Mouse (Mus musculus) neural tube, embryonic 11.5 days (tissue): ENCODE measurements at regions not wholly inside any gene's neighbourhood (a gene's known extent, or its start where the extent isn't known, plus 50 kb on each side); places are given as distances from the start of the nearest gene placed in this dataset.

ENCODE experiments used
- ATAC-seq: fragments of 200-750 bp; cut with Nextera tagmentation; 2 replicates; pipeline ENCODE4 v1.8.0; 2017; ENCODE audit warnings: moderate number of reproducible peaks, mild to moderate bottlenecking, moderate TSS enrichment, moderate library complexity; ENCODE audit not compliant: insufficient read depth, low FRiP score, low TSS enrichment
- DNase-seq: peaks from one replicate; pipeline ENCODE4 v3.0.0-alpha.2; 2015; ENCODE audit warnings: low spot score
- H3K27ac ChIP-seq: fragments of 300-500 bp; sonication (generic); 2 replicates; pipeline ENCODE4 v1.5.1; 2014; ENCODE audit warnings: low read depth, mild to moderate bottlenecking, low read length
- H3K27me3 ChIP-seq: fragments of 300-500 bp; sonication (generic); 2 replicates; pipeline ENCODE4 v1.6.1; 2014; ENCODE audit warnings: mild to moderate bottlenecking, low read length, mixed read lengths; ENCODE audit not compliant: control insufficient read depth, insufficient read depth
- H3K36me3 ChIP-seq: fragments of 300-500 bp; sonication (generic); 2 replicates; pipeline ENCODE4 v1.6.1; 2014; ENCODE audit warnings: mild to moderate bottlenecking, low read length, moderate library complexity, mixed read lengths; ENCODE audit not compliant: control insufficient read depth, insufficient read depth
- H3K4me1 ChIP-seq: fragments of 300-500 bp; sonication (generic); 2 replicates; pipeline ENCODE4 v1.6.1; 2014; ENCODE audit warnings: low read length, mixed read lengths; ENCODE audit not compliant: control insufficient read depth, insufficient read depth
- H3K4me2 ChIP-seq: fragments of 300-500 bp; sonication (generic); 2 replicates; pipeline ENCODE4 v1.6.1; 2014; ENCODE audit warnings: low read depth, mild to moderate bottlenecking, moderate library complexity
- H3K4me3 ChIP-seq: fragments of 300-500 bp; sonication (generic); 2 replicates; pipeline ENCODE4 v1.5.1; 2014; ENCODE audit warnings: low read depth, low read length
- H3K9ac ChIP-seq: fragments of 300-500 bp; sonication (generic); 2 replicates; pipeline ENCODE4 v1.6.1; 2014; ENCODE audit warnings: mild to moderate bottlenecking, low read length
- H3K9me3 ChIP-seq: fragments of 300-500 bp; sonication (generic); 2 replicates; pipeline ENCODE4 v1.6.1; 2016; ENCODE audit warnings: low read length; ENCODE audit not compliant: control insufficient read depth
- WGBS: fragments of 180-500 bp; shearing (Covaris S2); extraction: QIAGEN DNeasy Blood & Tissue Kit; methylation state at CpG from one replicate; pipeline ENCODE4 v1.1.7; 2014; 5-methylcytosine and 5-hydroxymethylcytosine counted together

DNA sequence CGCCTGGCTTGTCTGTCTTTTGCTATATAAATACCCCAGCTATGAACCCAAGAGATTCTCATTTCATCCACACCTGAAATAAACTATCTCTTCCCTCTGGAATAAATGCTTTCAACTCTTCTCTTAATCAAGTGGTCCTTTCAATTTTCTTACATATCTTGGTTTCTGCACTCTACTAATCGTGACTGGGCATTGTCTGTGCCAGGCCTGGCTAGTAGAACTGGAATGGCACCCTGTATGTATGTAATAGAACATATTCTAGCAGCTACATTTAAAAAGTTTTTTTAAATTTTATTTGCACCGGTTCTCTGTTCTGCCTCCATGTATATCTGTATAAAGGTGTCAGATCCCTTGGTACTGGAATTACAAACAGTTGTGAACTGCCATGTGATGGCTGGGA lies 68.2 kb upstream of the Zfp644 start:
- Histone ChIP-seq H3K9ac (no peak overlapping the region), H3K4me2 (no peak overlapping the region), H3K4me3 (no peak overlapping the region), H3K4me1 (no peaks in the 10 kb centered on the region), H3K9me3 (no peaks in the 10 kb centered on the region), H3K27me3 (no peaks in the 10 kb centered on the region), H3K36me3 (no peaks in the 10 kb centered on the region), H3K27ac (no peak overlapping the region)
- 91% methylated on average over 3 of the region's 3 CpGs for WGBS
- DNase-seq (no peak), ATAC-seq (no peak)

DNA sequence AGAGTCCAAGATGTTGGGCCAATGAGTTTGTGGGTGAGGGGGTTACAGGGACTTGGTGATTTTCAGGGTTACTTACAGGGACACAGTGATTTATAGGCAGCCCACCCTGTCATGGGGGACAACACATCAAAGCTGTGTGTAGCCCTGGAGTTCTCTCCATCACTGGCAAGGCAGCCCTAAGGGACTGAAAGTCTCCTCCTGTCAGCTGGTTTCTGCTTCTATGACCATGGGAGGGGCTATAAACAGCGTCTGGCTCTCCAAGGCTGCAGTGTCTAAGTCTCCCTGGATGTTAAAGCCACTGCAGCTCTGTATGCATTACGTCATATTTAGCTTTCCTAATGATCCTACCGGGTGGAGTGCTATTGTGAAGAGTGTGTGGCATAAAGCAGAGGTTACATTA lies 66.2 kb upstream of the Zfp644 start:
- Histone ChIP-seq H3K9ac (no peak overlapping the region), H3K4me3 (no peak overlapping the region), H3K27me3 (peaks cover under 1% of the 10 kb centered on the region; the same call in 1 of the 2 replicates), H3K4me2 (no peak overlapping the region), H3K36me3 (no peaks in the 10 kb centered on the region), H3K27ac (no peak overlapping the region), H3K9me3 (no peaks in the 10 kb centered on the region), H3K4me1 (no peaks in the 10 kb centered on the region)
- 43% methylated on average over 3 of the region's 3 CpGs for WGBS
- ATAC-seq (0 out of 2 replicates have a peak, but pooled peaks have one; percentile 23), DNase-seq (no peak)

DNA sequence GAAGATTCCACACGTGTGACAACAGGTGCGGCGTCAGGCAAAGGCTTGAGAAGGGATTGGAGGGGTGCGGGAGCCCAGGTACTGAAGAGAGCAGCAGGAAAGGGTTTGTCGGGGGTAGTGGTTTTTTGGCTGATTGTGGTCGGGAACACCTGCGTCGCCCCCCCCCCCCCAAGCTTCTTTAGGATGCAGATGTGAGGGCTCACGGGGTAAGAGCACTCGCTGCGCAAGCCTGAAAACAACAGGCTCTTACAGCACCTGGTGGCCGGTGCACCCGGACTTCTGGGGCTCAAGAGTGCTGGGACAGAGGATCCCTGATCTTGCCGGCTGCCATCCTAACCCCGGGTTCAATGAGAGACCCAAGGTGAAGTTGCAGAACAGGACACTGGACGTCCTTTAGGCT lies 60.9 kb upstream of the Zfp644 start:
- Histone ChIP-seq H3K4me2 (peak overlapping the region; percentile 37; the same call in 1 of the 2 replicates), H3K9ac (no peak overlapping the region), H3K27ac (no peak overlapping the region), H3K27me3 (peaks cover 8% of the 10 kb centered on the region; the same call in 1 of the 2 replicates), H3K36me3 (no peaks in the 10 kb centered on the region), H3K4me1 (peaks cover 5% of the 10 kb centered on the region), H3K9me3 (no peaks in the 10 kb centered on the region), H3K4me3 (no peak overlapping the region)
- WGBS: 4% methylated on average over 15 of the region's 16 CpGs
- ATAC-seq (no peak), DNase-seq (no peak)

DNA sequence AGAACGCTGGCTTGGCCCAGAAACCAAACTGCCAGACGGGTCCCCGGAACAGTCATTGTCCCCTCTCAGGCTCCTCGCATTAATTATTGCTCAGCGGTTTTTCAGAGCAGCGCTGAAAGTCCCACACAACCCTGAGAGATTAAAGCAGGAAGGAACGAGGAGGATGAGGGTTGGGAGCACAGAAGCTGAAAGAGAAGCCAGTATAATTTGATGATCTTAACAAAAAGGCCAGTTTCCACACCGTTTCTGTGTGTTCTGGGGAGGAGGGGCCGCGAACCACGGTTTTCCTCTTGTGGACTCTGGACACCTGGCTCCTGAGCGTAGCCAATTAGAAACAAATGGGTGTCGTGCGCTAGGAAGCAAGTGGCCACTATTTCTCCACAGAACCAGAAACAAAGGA lies 60.3 kb upstream of the Zfp644 start:
- DNase-seq (peak; percentile 44), ATAC-seq (peak; percentile 68)
- H3K9ac ChIP-seq: no peak overlapping the region
- peak overlapping the region; percentile 21 for H3K4me3 ChIP-seq
- peaks cover 8% of the 10 kb centered on the region; the same call in 1 of the 2 replicates for H3K27me3 ChIP-seq
- peaks cover 5% of the 10 kb centered on the region for H3K4me1 ChIP-seq
- peak overlapping the region; percentile 37 for H3K4me2 ChIP-seq
- no peaks in the 10 kb centered on the region for H3K9me3 ChIP-seq
- under 1% methylated on average over 14 of the region's 14 CpGs for WGBS
- no peaks in the 10 kb centered on the region for H3K36me3 ChIP-seq
- no peak overlapping the region for H3K27ac ChIP-seq

DNA sequence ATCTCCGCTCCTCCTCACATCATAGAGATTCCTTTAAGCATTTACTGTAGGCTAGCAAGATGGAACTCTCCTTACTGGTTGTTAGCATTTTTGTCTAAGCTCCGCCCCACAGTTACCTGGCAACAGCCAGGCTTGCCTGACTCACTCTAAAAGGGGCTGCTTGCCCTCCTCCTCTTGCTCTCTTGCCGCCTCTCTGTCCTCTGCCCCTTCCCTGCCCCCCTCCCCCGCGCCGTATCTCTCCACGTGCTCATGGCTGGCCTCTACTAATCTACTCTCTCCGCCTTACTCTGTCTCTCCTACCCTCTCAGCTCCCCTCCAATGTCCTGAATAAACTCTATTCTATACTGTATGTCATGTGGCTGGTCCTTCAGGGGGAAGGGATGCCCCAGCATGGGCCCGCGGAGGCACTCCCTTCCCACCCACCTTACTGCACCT lies 59.9 kb upstream of the Zfp644 start:
- Histone ChIP-seq H3K36me3 (no peaks in the 10 kb centered on the region), H3K4me2 (peak overlapping the region; percentile 37), H3K9me3 (no peaks in the 10 kb centered on the region), H3K4me3 (peak overlapping the region; percentile 21), H3K27ac (no peak overlapping the region), H3K4me1 (peaks cover 5% of the 10 kb centered on the region), H3K9ac (no peak overlapping the region), H3K27me3 (peaks cover 8% of the 10 kb centered on the region; the same call in 1 of the 2 replicates)
- peak; percentile 57 for DNase-seq
- ATAC-seq: peak; percentile 87
- WGBS: 1% methylated on average over 10 of the region's 10 CpGs

DNA sequence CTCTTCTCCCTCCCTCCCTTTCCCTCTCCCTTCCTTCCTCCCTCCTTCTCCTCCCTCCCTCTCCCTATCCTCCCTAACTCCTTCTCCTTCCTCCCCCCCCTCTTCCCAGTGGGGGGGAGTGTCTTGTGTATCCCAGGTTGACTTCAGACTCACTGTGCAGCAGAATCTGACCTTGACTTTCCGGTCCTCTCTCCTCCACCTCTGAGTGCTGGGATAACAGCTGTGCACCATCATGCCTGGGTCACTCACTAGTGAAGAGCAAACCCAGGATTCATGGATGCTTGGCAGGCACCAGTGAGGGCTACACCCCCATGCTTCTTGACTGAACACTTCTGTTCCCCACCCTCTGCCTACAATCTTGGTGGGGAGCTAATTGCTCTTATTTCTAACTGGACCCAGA lies 56.2 kb upstream of the Zfp644 start:
- WGBS: 75% methylated on average over 1 of the region's 1 CpGs
- Histone ChIP-seq H3K9me3 (no peaks in the 10 kb centered on the region), H3K36me3 (no peaks in the 10 kb centered on the region), H3K4me1 (peaks cover 5% of the 10 kb centered on the region), H3K27me3 (peaks cover 7% of the 10 kb centered on the region; the same call in 1 of the 2 replicates), H3K27ac (no peak overlapping the region), H3K4me3 (no peak overlapping the region), H3K9ac (no peak overlapping the region), H3K4me2 (no peak overlapping the region)
- DNase-seq (no peak), ATAC-seq (no peak)

DNA sequence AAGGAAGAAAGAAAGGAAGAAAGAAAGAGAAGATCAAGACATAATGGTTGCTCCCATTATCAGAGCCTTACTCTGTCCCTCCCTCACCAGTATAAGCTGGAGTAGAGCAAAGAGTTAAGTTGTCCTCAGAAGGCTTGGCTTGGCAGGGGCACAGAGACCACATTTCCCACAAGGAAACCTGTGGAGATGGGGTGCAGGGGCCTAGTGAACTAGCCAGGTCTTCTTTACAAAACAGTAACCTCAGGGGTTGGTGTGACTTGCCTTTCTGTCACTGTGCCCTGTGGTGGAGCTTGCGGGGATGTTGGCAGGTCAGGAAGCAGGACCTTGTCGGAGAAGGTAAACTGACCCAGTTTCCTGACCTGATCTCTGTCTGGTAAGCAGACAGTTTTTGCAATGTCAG lies 53.1 kb upstream of the Zfp644 start:
- Histone ChIP-seq H3K36me3 (no peaks in the 10 kb centered on the region), H3K9ac (no peak overlapping the region), H3K4me2 (no peak overlapping the region), H3K9me3 (no peaks in the 10 kb centered on the region), H3K27me3 (no peaks in the 10 kb centered on the region), H3K27ac (no peak overlapping the region), H3K4me3 (no peak overlapping the region), H3K4me1 (no peaks in the 10 kb centered on the region)
- DNase-seq: no peak
- 93% methylated on average over 2 of the region's 2 CpGs for WGBS
- no peak for ATAC-seq

DNA sequence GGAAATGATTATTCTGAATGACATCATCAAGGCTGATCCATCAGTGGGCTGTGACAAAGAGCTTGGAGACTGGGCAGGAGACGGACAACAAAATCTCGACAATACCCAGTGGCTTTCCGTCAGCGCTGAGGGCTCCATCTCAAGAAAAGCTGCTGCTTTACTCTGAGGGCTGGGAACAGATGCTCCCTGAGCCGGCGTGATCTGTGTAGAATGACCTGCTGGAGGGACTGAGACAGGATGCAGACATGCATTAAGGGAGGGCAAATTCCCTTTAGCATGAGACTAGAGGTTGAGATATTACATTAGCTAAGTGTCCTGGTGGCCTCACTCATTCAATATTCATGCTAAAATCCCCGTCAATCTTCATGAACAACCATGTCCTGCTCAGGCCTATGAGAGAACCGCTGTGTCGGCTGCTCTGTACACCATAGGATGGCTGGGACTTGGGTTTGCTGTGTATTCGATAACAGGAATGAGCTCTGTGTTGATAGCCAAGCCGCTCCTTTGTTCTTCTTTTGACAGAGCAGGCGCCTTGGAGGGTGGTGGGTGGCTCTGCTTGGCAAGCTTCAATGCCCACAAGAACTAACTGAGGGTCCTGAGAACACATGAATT lies 51.5 kb upstream of the Zfp644 start:
- H3K27ac ChIP-seq: 0 out of 2 replicates have a peak overlapping the region, but pooled peaks have one; percentile 23

More for the DNA sequence above, 51.5 kb upstream of the Zfp644 start:
- Histone ChIP-seq H3K4me2 (no peak overlapping the region), H3K4me1 (no peaks in the 10 kb centered on the region), H3K36me3 (no peaks in the 10 kb centered on the region), H3K27me3 (no peaks in the 10 kb centered on the region), H3K9ac (no peak overlapping the region), H3K9me3 (no peaks in the 10 kb centered on the region), H3K4me3 (no peak overlapping the region)
- 71% methylated on average over 12 of the region's 12 CpGs for WGBS
- peak; percentile 29 for DNase-seq
- ATAC-seq: no peak
